Mouse (Mus musculus): Measurements from ENCODE around the gene C1qc. TPM values are rescaled to one million over a fixed set of nuclear protein-coding genes. Genes with fewer than 3 reads are reported as not detected.

Gene C1qc
- polyA plus RNA-seq (2015; fragmentation: Illumina TruSeq; extraction: RNeasy Lipid Tissue Mini Kit (QIAGEN cat#74804); ENCODE audit: insufficient read depth, low replicate concordance) = 112 TPM

DNA sequence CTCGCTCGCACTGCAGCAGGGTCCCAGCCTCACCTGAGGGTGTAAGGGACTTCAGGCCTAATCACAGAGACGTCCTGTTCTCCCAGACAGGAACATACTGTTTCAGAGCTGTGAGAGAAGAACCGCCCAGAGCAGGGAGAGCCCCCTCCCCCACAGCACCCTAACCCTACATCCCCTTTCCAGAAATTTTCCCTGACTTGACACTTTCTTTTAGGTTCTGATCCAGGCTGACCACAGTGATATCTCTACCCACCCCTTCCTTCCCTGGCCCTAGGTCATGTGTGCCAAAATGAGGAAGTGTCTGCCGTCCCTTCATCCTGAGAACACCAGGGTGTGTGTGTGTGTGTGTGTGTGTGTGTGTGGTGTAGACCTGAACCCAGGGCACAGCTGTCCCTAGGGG lies at the start of gene C1qc:
Gene C1qc (minus strand): TSS at position 255 of the 400 bp plus-strand sequence.

GRCm38 (mm10) chr4:136898637-136899036 lies 5.8 kb upstream of the C1qc start, which contains the start of gene C1qa:
Gene C1qa, minus strand, starts transcription at chr4:136898803.

GRCm38 (mm10) chr4:136886101-136886500 lies 6.8 kb downstream of the C1qc start, which contains the start of gene C1qb:
Gene C1qb, minus strand, starts transcription at chr4:136886187.

Other genes starting within 250 kb of the C1qc start
- 2.0 TPM for gene Ephb2, start 57.1 kb downstream of the C1qc start, polyA plus RNA-seq (2015; fragmentation: Illumina TruSeq; extraction: RNeasy Lipid Tissue Mini Kit (QIAGEN cat#74804); ENCODE audit: insufficient read depth, low replicate concordance)
- gene C1qb, start 6.9 kb downstream of the C1qc start, polyA plus RNA-seq (2015; fragmentation: Illumina TruSeq; extraction: RNeasy Lipid Tissue Mini Kit (QIAGEN cat#74804); ENCODE audit: insufficient read depth, low replicate concordance) = 134 TPM
- 117 TPM for gene C1qa, start 5.7 kb upstream of the C1qc start, polyA plus RNA-seq (2015; fragmentation: Illumina TruSeq; extraction: RNeasy Lipid Tissue Mini Kit (QIAGEN cat#74804); ENCODE audit: insufficient read depth, low replicate concordance)
- gene Epha8, start 63.8 kb upstream of the C1qc start, polyA plus RNA-seq (2015; fragmentation: Illumina TruSeq; extraction: RNeasy Lipid Tissue Mini Kit (QIAGEN cat#74804); ENCODE audit: insufficient read depth, low replicate concordance) = not detected
- 7.6 TPM for gene Zbtb40, start 155.7 kb upstream of the C1qc start, polyA plus RNA-seq (2015; fragmentation: Illumina TruSeq; extraction: RNeasy Lipid Tissue Mini Kit (QIAGEN cat#74804); ENCODE audit: insufficient read depth, low replicate concordance)

Measured in spleen, adult 10 weeks (tissue).